Mouse (Mus musculus) heart, postnatal 0 days (tissue): ENCODE measurements at regions not wholly inside any gene's neighbourhood (a gene's known extent, or its start where the extent isn't known, plus 50 kb on each side); places are given as distances from the start of the nearest gene placed in this dataset.

Experiments used
- ATAC-seq: fragments of 200-750 bp; cut with Nextera tagmentation; 2 replicates; pipeline ENCODE4 v1.8.0; 2017; ENCODE audit warnings: low read depth, moderate number of reproducible peaks, moderate library complexity; ENCODE audit not compliant: insufficient read depth
- DNase-seq: peaks from one replicate; pipeline ENCODE4 v3.0.0-alpha.2; 2016; ENCODE audit warnings: low spot score
- H3K27ac ChIP-seq: fragments of 300-500 bp; sonication (generic); 2 replicates; pipeline ENCODE4 v1.5.1; 2014; ENCODE audit warnings: low read depth, mild to moderate bottlenecking
- H3K27me3 ChIP-seq: fragments of 300-500 bp; sonication (generic); 2 replicates; pipeline ENCODE4 v1.6.1; 2014; ENCODE audit warnings: low read length, mixed read lengths; ENCODE audit not compliant: control insufficient read depth, insufficient read depth
- H3K36me3 ChIP-seq: fragments of 300-500 bp; sonication (generic); replicated peaks from 2 replicates; pipeline ENCODE4 v1.6.1; 2014; ENCODE audit warnings: low read length, mixed read lengths; ENCODE audit not compliant: control insufficient read depth, insufficient read depth
- H3K4me1 ChIP-seq: fragments of 300-500 bp; sonication (generic); 2 replicates; pipeline ENCODE4 v1.6.1; 2014; ENCODE audit warnings: antibody characterized with exemption; ENCODE audit not compliant: control insufficient read depth, insufficient read depth
- H3K4me2 ChIP-seq: fragments of 300-500 bp; sonication (generic); 2 replicates; pipeline ENCODE4 v1.6.1; 2014; ENCODE audit warnings: low read depth, mild to moderate bottlenecking, low read length, moderate library complexity
- H3K4me3 ChIP-seq: fragments of 300-500 bp; sonication (generic); 2 replicates; pipeline ENCODE4 v1.5.1; 2014; ENCODE audit warnings: low read depth, low read length
- H3K9ac ChIP-seq: fragments of 300-500 bp; sonication (generic); replicated peaks from 2 replicates; pipeline ENCODE4 v1.6.1; 2014; ENCODE audit warnings: low read depth, low read length, mixed read lengths
- H3K9me3 ChIP-seq: fragments of 300-500 bp; sonication (generic); replicated peaks from 2 replicates; pipeline ENCODE4 v1.6.1; 2016; ENCODE audit warnings: low read length; ENCODE audit not compliant: control insufficient read depth
- CTCF ChIP-seq: IDR thresholded peaks from 2 replicates; pipeline ENCODE4 v1.5.1; 2016; ENCODE audit warnings: antibody characterized with exemption, control low read depth, low read depth
- EP300 ChIP-seq: IDR thresholded peaks from 2 replicates; pipeline ENCODE4 v1.6.1; 2016; ENCODE audit warnings: antibody characterized with exemption, low read depth
- WGBS: fragments of 180-500 bp; shearing (Covaris S2); extraction: QIAGEN DNeasy Blood & Tissue Kit; methylation state at CpG from one replicate; pipeline ENCODE4 v1.1.7; 2014; 5-methylcytosine and 5-hydroxymethylcytosine counted together

- 34% methylated on average over 5 of the region's 5 CpGs for WGBS
- Histone ChIP-seq H3K36me3 (no peaks in the 10 kb centered on the region), H3K9me3 (no peaks in the 10 kb centered on the region), H3K27ac (no peak overlapping the region), H3K4me1 (peaks cover 12% of the 10 kb centered on the region), H3K27me3 (no peaks in the 10 kb centered on the region), H3K4me3 (no peak overlapping the region), H3K9ac (no peak overlapping the region), H3K4me2 (no peak overlapping the region)
- no peak for ATAC-seq
- TF ChIP-seq CTCF = no peak
- no peak for TF ChIP-seq EP300
- DNase-seq = no peak
Observed at GRCm38 (mm10) chr6:122394160-122394559, 53.8 kb upstream of the Phc1 start.

GRCm38 (mm10) chr6:122393231-122393881, 53.0 kb upstream of the Phc1 start:
- H3K27me3 ChIP-seq = no peaks in the 10 kb centered on the region
- H3K9me3 ChIP-seq = no peaks in the 10 kb centered on the region
- no peak for TF ChIP-seq CTCF
- TF ChIP-seq EP300 = no peak
- H3K36me3 ChIP-seq = no peaks in the 10 kb centered on the region
- H3K4me1 ChIP-seq = peaks cover 12% of the 10 kb centered on the region
- H3K4me3 ChIP-seq = no peak overlapping the region
- no peak overlapping the region for H3K27ac ChIP-seq
- peak; percentile 80 for ATAC-seq
- H3K9ac ChIP-seq = no peak overlapping the region
- DNase-seq = peak; percentile 75
- peak overlapping the region; percentile 30 for H3K4me2 ChIP-seq
- 28% methylated on average over 19 of the region's 19 CpGs for WGBS

GRCm38 (mm10) chr6:122391725-122392667, 51.6 kb upstream of the Phc1 start:
- 32% methylated on average over 29 of the region's 29 CpGs for WGBS
- Histone ChIP-seq H3K4me3 (no peak overlapping the region), H3K4me2 (0 out of 2 replicates have a peak overlapping the region, but pooled peaks have one; percentile 2), H3K9ac (no peak overlapping the region), H3K36me3 (no peaks in the 10 kb centered on the region), H3K27me3 (no peaks in the 10 kb centered on the region), H3K27ac (no peak overlapping the region), H3K9me3 (no peaks in the 10 kb centered on the region), H3K4me1 (peaks cover 12% of the 10 kb centered on the region)
- TF ChIP-seq CTCF (peak; percentile 93), EP300 (no peak)
- ATAC-seq (no peak), DNase-seq (peak; percentile 68)

GRCm38 (mm10) chr6:122391126-122391525, 50.8 kb upstream of the Phc1 start:
- Histone ChIP-seq H3K36me3 (no peaks in the 10 kb centered on the region), H3K9ac (no peak overlapping the region), H3K4me2 (no peak overlapping the region), H3K4me1 (peaks cover 12% of the 10 kb centered on the region), H3K27me3 (no peaks in the 10 kb centered on the region), H3K9me3 (no peaks in the 10 kb centered on the region), H3K27ac (no peak overlapping the region), H3K4me3 (no peak overlapping the region)
- DNase-seq = no peak
- ATAC-seq = no peak
- no peak for TF ChIP-seq CTCF
- TF ChIP-seq EP300 = no peak
- WGBS = 62% methylated on average over 10 of the region's 10 CpGs

GRCm38 (mm10) chr6:122390720-122391119, 50.4 kb upstream of the Phc1 start:
- Histone ChIP-seq H3K9ac (no peak overlapping the region), H3K9me3 (no peaks in the 10 kb centered on the region), H3K27me3 (no peaks in the 10 kb centered on the region), H3K4me3 (no peak overlapping the region), H3K36me3 (no peaks in the 10 kb centered on the region), H3K27ac (no peak overlapping the region), H3K4me1 (peaks cover 12% of the 10 kb centered on the region), H3K4me2 (no peak overlapping the region)
- TF ChIP-seq CTCF = no peak
- no peak for TF ChIP-seq EP300
- ATAC-seq = no peak
- no peak for DNase-seq
- 27% methylated on average over 13 of the region's 13 CpGs for WGBS
